ENCODE assay signal across 17 mouse cellular contexts in the genomic region with DNA sequence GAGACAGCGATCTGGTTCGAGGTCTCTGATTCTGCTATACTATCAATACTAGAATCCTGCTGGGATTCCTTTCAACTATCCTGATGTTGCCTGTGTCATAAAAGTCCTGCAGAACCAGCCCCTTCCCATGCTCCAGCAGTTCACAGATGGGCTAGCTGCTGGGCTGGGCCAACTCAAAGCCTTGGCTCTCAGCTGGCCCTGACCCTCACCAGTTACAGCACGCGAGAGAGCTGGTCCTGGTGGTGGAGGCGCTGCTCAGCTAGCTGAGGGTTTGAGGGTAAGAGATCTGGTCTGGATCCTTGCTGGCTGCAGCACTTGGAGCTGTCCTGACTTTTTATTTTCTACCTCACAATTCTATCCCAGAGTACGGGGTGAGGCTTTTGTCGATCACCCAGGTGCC. TPM values are rescaled to one million over a fixed set of nuclear protein-coding genes. Genes with fewer than 3 reads are reported as not detected.
DNase-seq lines count a peak whose midpoint lies in the region; ATAC-seq lines count a peak whose summit lies in the region.
"Had no signal": no experiment of that assay in that cellular context is flagged by ENCODE, and none has a peak within 500 bp of the region (broad histone marks: within the 10 kb centered on the region; RNA-seq: fewer than 3 reads in every experiment).

No protein-coding gene starts in this region.

- no peaks in the 10 kb centered on the region for H3K27me3 ChIP-seq in forebrain, embryonic 11.5 days (ENCODE audit: control insufficient read depth, insufficient read depth, low read length)
- no peaks in the 10 kb centered on the region for H3K27me3 ChIP-seq in forebrain, embryonic 13.5 days
- no peaks in the 10 kb centered on the region for H3K27me3 ChIP-seq in kidney, embryonic 15.5 days
- H3K27me3 ChIP-seq in midbrain, embryonic 12.5 days, result no peaks in the 10 kb centered on the region
- H3K27me3 ChIP-seq in midbrain, embryonic 15.5 days (replicated peaks), result no peaks in the 10 kb centered on the region
- no peaks in the 10 kb centered on the region for H3K27me3 ChIP-seq in neural tube, embryonic 15.5 days (replicated peaks)
- H3K27me3 ChIP-seq: CH12.LX; embryonic facial prominence, embryonic 15.5 days; forebrain, embryonic 15.5 days; liver, embryonic 13.5 days had no signal

- 82% methylated on average over 7 of the region's 7 CpGs for WGBS in forebrain, embryonic 11.5 days
- 75% methylated on average over 7 of the region's 7 CpGs for WGBS in forebrain, embryonic 13.5 days
- 65% methylated on average over 7 of the region's 7 CpGs for WGBS in kidney, embryonic 15.5 days
- WGBS in midbrain, embryonic 12.5 days, result 86% methylated on average over 7 of the region's 7 CpGs
- WGBS in midbrain, embryonic 15.5 days, result 71% methylated on average over 7 of the region's 7 CpGs
- 38% methylated on average over 7 of the region's 7 CpGs for WGBS in neural tube, embryonic 15.5 days

- no peaks in the 10 kb centered on the region for H3K9me3 ChIP-seq in forebrain, embryonic 11.5 days (ENCODE audit: control insufficient read depth, low read length)
- no peaks in the 10 kb centered on the region for H3K9me3 ChIP-seq in forebrain, embryonic 13.5 days (replicated peaks)
- H3K9me3 ChIP-seq in kidney, embryonic 15.5 days (replicated peaks), result no peaks in the 10 kb centered on the region
- no peaks in the 10 kb centered on the region for H3K9me3 ChIP-seq in midbrain, embryonic 12.5 days
- no peaks in the 10 kb centered on the region for H3K9me3 ChIP-seq in midbrain, embryonic 15.5 days
- no peaks in the 10 kb centered on the region for H3K9me3 ChIP-seq in neural tube, embryonic 15.5 days (replicated peaks)
- H3K9me3 ChIP-seq: embryonic facial prominence, embryonic 15.5 days; forebrain, embryonic 15.5 days; limb, embryonic 10.5 days; liver, embryonic 13.5 days had no signal

- no peak overlapping the region for H3K9ac ChIP-seq in forebrain, embryonic 11.5 days (ENCODE audit: low read length)
- H3K9ac ChIP-seq in forebrain, embryonic 13.5 days, result no peak overlapping the region
- H3K9ac ChIP-seq in kidney, embryonic 15.5 days, result no peak overlapping the region
- H3K9ac ChIP-seq in midbrain, embryonic 12.5 days (replicated peaks), result no peak overlapping the region
- no peak overlapping the region for H3K9ac ChIP-seq in midbrain, embryonic 15.5 days
- H3K9ac ChIP-seq in neural tube, embryonic 15.5 days (replicated peaks), result no peak overlapping the region
- H3K9ac ChIP-seq: embryonic facial prominence, embryonic 15.5 days; forebrain, embryonic 15.5 days; liver, embryonic 13.5 days had no signal

- DNase-seq in forebrain, embryonic 11.5 days (ENCODE audit: low spot score), result no peak
- no peak for DNase-seq in kidney, adult 11 months
- no peak for DNase-seq in cerebellum, postnatal 14 days
- DNase-seq: adrenal gland, postnatal 14 days; cerebellum, adult 8-10 months; layer of hippocampus, postnatal 36 days; liver, embryonic 13.5 days had no signal

- no peak overlapping the region for H3K4me2 ChIP-seq in forebrain, embryonic 11.5 days (ENCODE audit: low read depth, low read length, severe bottlenecking)
- H3K4me2 ChIP-seq in forebrain, embryonic 13.5 days, result no peak overlapping the region
- H3K4me2 ChIP-seq in kidney, embryonic 15.5 days, result no peak overlapping the region
- H3K4me2 ChIP-seq in midbrain, embryonic 12.5 days (replicated peaks), result no peak overlapping the region
- no peak overlapping the region for H3K4me2 ChIP-seq in midbrain, embryonic 15.5 days
- no peak overlapping the region for H3K4me2 ChIP-seq in neural tube, embryonic 15.5 days
- H3K4me2 ChIP-seq: embryonic facial prominence, embryonic 15.5 days; forebrain, embryonic 15.5 days; liver, embryonic 13.5 days had no signal

- no peak overlapping the region for H3K27ac ChIP-seq in forebrain, embryonic 11.5 days (ENCODE audit: low read depth, low read length)
- no peak overlapping the region for H3K27ac ChIP-seq in forebrain, embryonic 13.5 days
- peak overlapping the region; percentile 63 for H3K27ac ChIP-seq in kidney, embryonic 15.5 days
- H3K27ac ChIP-seq in midbrain, embryonic 12.5 days (replicated peaks), result peak overlapping the region; percentile 35
- H3K27ac ChIP-seq in midbrain, embryonic 15.5 days, result no peak overlapping the region
- H3K27ac ChIP-seq in neural tube, embryonic 15.5 days (replicated peaks), result 0 out of 2 replicates have a peak overlapping the region, but pooled peaks have one; percentile 9
- H3K27ac ChIP-seq: embryonic facial prominence, embryonic 15.5 days; forebrain, embryonic 15.5 days; limb, embryonic 10.5 days; liver, embryonic 13.5 days; macrophage had no signal

- H3K4me1 ChIP-seq in forebrain, embryonic 11.5 days (replicated peaks; ENCODE audit: control insufficient read depth, insufficient read depth, low read length), result peaks cover 4% of the 10 kb centered on the region; the same call in 1 of the 2 replicates
- peaks cover 17% of the 10 kb centered on the region for H3K4me1 ChIP-seq in forebrain, embryonic 13.5 days
- peaks cover 12% of the 10 kb centered on the region for H3K4me1 ChIP-seq in kidney, embryonic 15.5 days
- H3K4me1 ChIP-seq in midbrain, embryonic 12.5 days, result 0 out of 2 replicates have a peak, but pooled peaks cover 11% of the 10 kb centered on the region
- H3K4me1 ChIP-seq in midbrain, embryonic 15.5 days, result peaks cover 14% of the 10 kb centered on the region
- peaks cover 19% of the 10 kb centered on the region for H3K4me1 ChIP-seq in neural tube, embryonic 15.5 days
- H3K4me1 ChIP-seq: limb, embryonic 10.5 days had no signal

- H3K36me3 ChIP-seq in forebrain, embryonic 11.5 days (ENCODE audit: control insufficient read depth, insufficient read depth, low read length), result no peaks in the 10 kb centered on the region
- H3K36me3 ChIP-seq in forebrain, embryonic 13.5 days (ENCODE audit: poor library complexity, severe bottlenecking), result peaks cover 13% of the 10 kb centered on the region
- H3K36me3 ChIP-seq in kidney, embryonic 15.5 days, result peaks cover 12% of the 10 kb centered on the region
- H3K36me3 ChIP-seq in midbrain, embryonic 12.5 days, result peaks cover 11% of the 10 kb centered on the region; the same call in 1 of the 2 replicates
- no peaks in the 10 kb centered on the region for H3K36me3 ChIP-seq in midbrain, embryonic 15.5 days (replicated peaks)
- peaks cover 9% of the 10 kb centered on the region for H3K36me3 ChIP-seq in neural tube, embryonic 15.5 days

- no peak overlapping the region for H3K4me3 ChIP-seq in forebrain, embryonic 11.5 days (ENCODE audit: low read depth, low read length)
- no peak overlapping the region for H3K4me3 ChIP-seq in forebrain, embryonic 13.5 days
- H3K4me3 ChIP-seq in kidney, embryonic 15.5 days (replicated peaks), result no peak overlapping the region
- H3K4me3 ChIP-seq in midbrain, embryonic 12.5 days, result no peak overlapping the region
- no peak overlapping the region for H3K4me3 ChIP-seq in midbrain, embryonic 15.5 days
- H3K4me3 ChIP-seq in neural tube, embryonic 15.5 days (replicated peaks), result no peak overlapping the region
- H3K4me3 ChIP-seq: embryonic facial prominence, embryonic 15.5 days; forebrain, embryonic 15.5 days; limb, embryonic 10.5 days; liver, embryonic 13.5 days had no signal

- ATAC-seq in forebrain, embryonic 11.5 days (replicated peaks; ENCODE audit: low FRiP score), result 0 out of 2 replicates have a peak, but pooled peaks have one; percentile 24
- ATAC-seq in forebrain, embryonic 13.5 days, result no peak; the same call in 1 of the 2 replicates
- peak; percentile 30; the same call in 1 of the 2 replicates for ATAC-seq in kidney, embryonic 15.5 days (replicated peaks; ENCODE audit: low FRiP score)
- no peak for ATAC-seq in midbrain, embryonic 12.5 days (ENCODE audit: low FRiP score, low read depth)
- no peak for ATAC-seq in midbrain, embryonic 15.5 days (replicated peaks)
- no peak for ATAC-seq in neural tube, embryonic 15.5 days (ENCODE audit: low FRiP score)
- ATAC-seq: forebrain, embryonic 15.5 days had no signal

RNA-seq across cellular contexts. Expression of a gene that starts 10.8 kb away (rescaled TPM):
- polyA plus RNA-seq in forebrain, embryonic 11.5 days (2014; fragmentation: Nextera tagmentation; extraction: Ambion mirVana), result 82.8 and 86.8 TPM in 2 replicates
- 62.3 and 73.0 TPM in 2 replicates for polyA plus RNA-seq in forebrain, embryonic 13.5 days (2015; fragmentation: Nextera tagmentation; extraction: Ambion mirVana)
- 56.4 and 56.7 TPM in 2 replicates for polyA plus RNA-seq in kidney, embryonic 15.5 days (2015; fragmentation: Nextera tagmentation; extraction: Ambion mirVana)
- 71.0 and 79.9 TPM in 2 replicates for polyA plus RNA-seq in midbrain, embryonic 12.5 days (2016; fragmentation: Nextera tagmentation; extraction: Ambion mirVana)
- 95.0 and 100 TPM in 2 replicates for polyA plus RNA-seq in midbrain, embryonic 15.5 days (2015; fragmentation: Nextera tagmentation; extraction: Ambion mirVana)
- 94.2 and 105 TPM in 2 replicates for polyA plus RNA-seq in neural tube, embryonic 15.5 days (2015; fragmentation: Nextera tagmentation; extraction: Ambion mirVana)

RNA-seq across cellular contexts. Expression of a gene that starts 36.9 kb away (rescaled TPM):
- 2.9 and 3.2 TPM in 2 replicates for polyA plus RNA-seq in forebrain, embryonic 11.5 days (2014; fragmentation: Nextera tagmentation; extraction: Ambion mirVana)
- 4.9 and 5.0 TPM in 2 replicates for polyA plus RNA-seq in forebrain, embryonic 13.5 days (2015; fragmentation: Nextera tagmentation; extraction: Ambion mirVana)
- 3.8 and 5.2 TPM in 2 replicates for polyA plus RNA-seq in kidney, embryonic 15.5 days (2015; fragmentation: Nextera tagmentation; extraction: Ambion mirVana)
- 3.4 and 5.5 TPM in 2 replicates for polyA plus RNA-seq in midbrain, embryonic 12.5 days (2016; fragmentation: Nextera tagmentation; extraction: Ambion mirVana)
- 3.3 and 3.7 TPM in 2 replicates for polyA plus RNA-seq in midbrain, embryonic 15.5 days (2015; fragmentation: Nextera tagmentation; extraction: Ambion mirVana)
- polyA plus RNA-seq in neural tube, embryonic 15.5 days (2015; fragmentation: Nextera tagmentation; extraction: Ambion mirVana), result 3.6 and 6.0 TPM in 2 replicates

RNA-seq across cellular contexts. Expression of a gene that starts 46.2 kb away (rescaled TPM):
- 0.80 and 1.3 TPM in 2 replicates for polyA plus RNA-seq in forebrain, embryonic 11.5 days (2014; fragmentation: Nextera tagmentation; extraction: Ambion mirVana)
- polyA plus RNA-seq in forebrain, embryonic 13.5 days (2015; fragmentation: Nextera tagmentation; extraction: Ambion mirVana), result 1.1 and 1.4 TPM in 2 replicates
- 1.2 and 2.4 TPM in 2 replicates for polyA plus RNA-seq in kidney, embryonic 15.5 days (2015; fragmentation: Nextera tagmentation; extraction: Ambion mirVana)
- 1.0 and 1.4 TPM in 2 replicates for polyA plus RNA-seq in midbrain, embryonic 12.5 days (2016; fragmentation: Nextera tagmentation; extraction: Ambion mirVana)
- polyA plus RNA-seq in midbrain, embryonic 15.5 days (2015; fragmentation: Nextera tagmentation; extraction: Ambion mirVana), result 0.37 and 0.45 TPM in 2 replicates
- polyA plus RNA-seq in neural tube, embryonic 15.5 days (2015; fragmentation: Nextera tagmentation; extraction: Ambion mirVana), result 0.61 and 0.96 TPM in 2 replicates

Comparison
In these comparisons a context has a peak if more than half of its experiments do, and no peak if none do; other contexts are left out.
1. ATAC-seq: peak in forebrain, embryonic 11.5 days (single experiment) and kidney, embryonic 15.5 days (single experiment); none in forebrain, embryonic 13.5 days (single experiment), midbrain, embryonic 12.5 days (single experiment), midbrain, embryonic 15.5 days (single experiment) and neural tube, embryonic 15.5 days (single experiment).
2. H3K27ac ChIP-seq: peak in kidney, embryonic 15.5 days (single experiment), midbrain, embryonic 12.5 days (single experiment) and neural tube, embryonic 15.5 days (single experiment); none in forebrain, embryonic 11.5 days (single experiment), forebrain, embryonic 13.5 days (single experiment) and midbrain, embryonic 15.5 days (single experiment).